Mouse (Mus musculus) testis, adult 2 months (tissue): Measurements from ENCODE around the gene Nme8. TPM values are rescaled to one million over a fixed set of nuclear protein-coding genes. Genes with fewer than 3 reads are reported as not detected.

Experiments used
- H3K27ac ChIP-seq: fragments of 200-500 bp; 2 replicates; pipeline ENCODE4 v1.5.1; 2012; ENCODE audit warnings: low read depth, low read length; ENCODE audit not compliant: control insufficient read depth, insufficient read depth
- H3K27me3 ChIP-seq: fragments of 200-500 bp; 2 replicates; pipeline ENCODE4 v1.6.1; 2012; ENCODE audit warnings: mild to moderate bottlenecking, low read length, moderate library complexity; ENCODE audit not compliant: control insufficient read depth, insufficient read depth
- H3K36me3 ChIP-seq: fragments of 200-500 bp; 2 replicates; pipeline ENCODE4 v1.6.1; 2012; ENCODE audit warnings: mild to moderate bottlenecking, low read length; ENCODE audit not compliant: control insufficient read depth, insufficient read depth
- H3K4me1 ChIP-seq: fragments of 200-500 bp; 2 replicates; pipeline ENCODE4 v1.6.1; 2012; ENCODE audit warnings: low read length; ENCODE audit not compliant: control insufficient read depth, insufficient read depth
- H3K4me3 ChIP-seq: fragments of 200-500 bp; 2 replicates; pipeline ENCODE4 v1.5.1; 2012; ENCODE audit warnings: low read depth, mild to moderate bottlenecking, low read length, moderate library complexity, mixed read lengths; ENCODE audit not compliant: control insufficient read depth
- CTCF ChIP-seq: fragments of 200-500 bp; IDR thresholded peaks from 2 replicates; pipeline ENCODE4 v1.5.1; 2012; ENCODE audit warnings: low read depth, mild to moderate bottlenecking, inconsistent platforms, low read length, moderate library complexity; ENCODE audit not compliant: control insufficient read depth, insufficient read depth, insufficient replicate concordance
- POLR2A ChIP-seq: fragments of 200-500 bp; IDR thresholded peaks from 2 replicates; pipeline ENCODE4 v1.6.1; 2012; ENCODE audit warnings: low read depth, mild to moderate bottlenecking, inconsistent platforms, low read length, moderate library complexity; ENCODE audit not compliant: control insufficient read depth
- polyA plus RNA-seq: library from polyadenylated mRNA; depleted of rRNA; stranded (reverse); fragments of >200 nt; gene quantifications from 2 replicates; pipeline ENCODE4 v1.2.3, GENCODE M21; 2012; rRNA removed

The Nme8 gene
- polyA plus RNA-seq, 1 experiment: 47.5 TPM

- H3K36me3 ChIP-seq: no peaks in the 10 kb centered on the region
- no peak overlapping the region for H3K4me3 ChIP-seq
- H3K27me3 ChIP-seq: no peaks in the 10 kb centered on the region
- no peak overlapping the region for H3K27ac ChIP-seq
- H3K4me1 ChIP-seq: no peaks in the 10 kb centered on the region
- no peak for TF ChIP-seq POLR2A
- no peak for TF ChIP-seq CTCF
These were observed 84.6 kb downstream of the Nme8 start for GRCm38 (mm10) chr13:19612963-19613362.

GRCm38 (mm10) chr13:19612348-19612747 lies 85.2 kb downstream of the Nme8 start:
- H3K4me1 ChIP-seq: no peaks in the 10 kb centered on the region
- TF ChIP-seq CTCF (no peak), POLR2A (no peak)
- no peak overlapping the region for H3K4me3 ChIP-seq
- no peaks in the 10 kb centered on the region for H3K27me3 ChIP-seq
- H3K36me3 ChIP-seq: no peaks in the 10 kb centered on the region
- no peak overlapping the region for H3K27ac ChIP-seq

- no peaks in the 10 kb centered on the region for H3K27me3 ChIP-seq
- H3K36me3 ChIP-seq: no peaks in the 10 kb centered on the region
- no peaks in the 10 kb centered on the region for H3K4me1 ChIP-seq
- no peak overlapping the region for H3K27ac ChIP-seq
- TF ChIP-seq POLR2A (no peak), CTCF (no peak)
- H3K4me3 ChIP-seq: no peak overlapping the region
These were observed 89.5 kb downstream of the Nme8 start for GRCm38 (mm10) chr13:19608120-19608519.

GRCm38 (mm10) chr13:19604916-19605315 lies 92.7 kb downstream of the Nme8 start:
- Histone ChIP-seq H3K27ac (no peak overlapping the region), H3K4me3 (no peak overlapping the region), H3K27me3 (no peaks in the 10 kb centered on the region), H3K4me1 (no peaks in the 10 kb centered on the region), H3K36me3 (no peaks in the 10 kb centered on the region)
- no peak for TF ChIP-seq POLR2A
- TF ChIP-seq CTCF: no peak

- Histone ChIP-seq H3K27ac (no peak overlapping the region), H3K27me3 (no peaks in the 10 kb centered on the region), H3K4me3 (no peak overlapping the region), H3K36me3 (no peaks in the 10 kb centered on the region), H3K4me1 (no peaks in the 10 kb centered on the region)
- no peak for TF ChIP-seq POLR2A
- TF ChIP-seq CTCF: no peak
These were observed 93.9 kb downstream of the Nme8 start for GRCm38 (mm10) chr13:19603719-19604118.

- Histone ChIP-seq H3K27me3 (no peaks in the 10 kb centered on the region), H3K36me3 (no peaks in the 10 kb centered on the region), H3K4me3 (no peak overlapping the region), H3K27ac (no peak overlapping the region), H3K4me1 (no peaks in the 10 kb centered on the region)
- TF ChIP-seq POLR2A (no peak), CTCF (no peak)
These were observed 95.1 kb downstream of the Nme8 start for GRCm38 (mm10) chr13:19602531-19602930.

GRCm38 (mm10) chr13:19599242-19599641 lies 98.4 kb downstream of the Nme8 start:
- Histone ChIP-seq H3K27ac (no peak overlapping the region), H3K4me3 (no peak overlapping the region), H3K4me1 (no peaks in the 10 kb centered on the region), H3K36me3 (no peaks in the 10 kb centered on the region), H3K27me3 (no peaks in the 10 kb centered on the region)
- no peak for TF ChIP-seq CTCF
- TF ChIP-seq POLR2A: no peak

GRCm38 (mm10) chr13:19595141-19595540 lies 102.5 kb downstream of the Nme8 start:
- H3K27me3 ChIP-seq: no peaks in the 10 kb centered on the region
- no peak overlapping the region for H3K4me3 ChIP-seq
- H3K36me3 ChIP-seq: no peaks in the 10 kb centered on the region
- no peak overlapping the region for H3K27ac ChIP-seq
- TF ChIP-seq POLR2A (no peak), CTCF (no peak)
- H3K4me1 ChIP-seq: no peaks in the 10 kb centered on the region

Other genes with a start within 250 kb of the Nme8 start
- 0.41 and 0.56 TPM in 2 replicates for gene Epdr1, start 77.9 kb downstream of the Nme8 start, polyA plus RNA-seq
- gene Sfrp4, start 74.7 kb downstream of the Nme8 start, polyA plus RNA-seq: 0.60 TPM in 1 of 2 replicates, not detected in the other
- gene Gpr141, start 126.5 kb upstream of the Nme8 start, polyA plus RNA-seq: 0.02 and 0.24 TPM in 2 replicates